Mouse (Mus musculus) fat pad, adult 2 months (tissue): ENCODE results near the gene Trafd1.
"Not testable (repeated sequence)": the region's sequence is repeated elsewhere in the genome, so short reads cannot be mapped to it uniquely, and the experiment has no call there.

ENCODE experiments used
- DNase-seq: peaks from one replicate; pipeline ENCODE4 v3.0.0-alpha.2; 2011; ENCODE audit warnings: low read depth, low spot score; ENCODE audit errors: extremely low read depth

The Trafd1 gene

GRCm38 (mm10) chr5:121386120-121386909 is 883 bp upstream of the Trafd1 start:
- DNase-seq = no peak

- DNase-seq = no peak
These were observed 523 bp downstream of the Trafd1 start for GRCm38 (mm10) chr5:121384757-121385460.

GRCm38 (mm10) chr5:121383857-121384756 is 1.3 kb downstream of the Trafd1 start:
- DNase-seq = no peak

- DNase-seq = no peak
These were observed 4.7 kb downstream of the Trafd1 start for GRCm38 (mm10) chr5:121380692-121381091.

- DNase-seq = no peak
These were observed 6.7 kb downstream of the Trafd1 start for GRCm38 (mm10) chr5:121378678-121379256.

- not testable (repeated sequence) for DNase-seq
These were observed 8.5 kb downstream of the Trafd1 start for GRCm38 (mm10) chr5:121376972-121377371.

GRCm38 (mm10) chr5:121374790-121375189 is 10.6 kb downstream of the Trafd1 start:
- no peak for DNase-seq

- DNase-seq = no peak
These were observed 13.7 kb downstream of the Trafd1 start for GRCm38 (mm10) chr5:121371712-121372111.

GRCm38 (mm10) chr5:121367255-121367654 is 18.2 kb downstream of the Trafd1 start:
- no peak for DNase-seq

- no peak for DNase-seq
These were observed 18.8 kb downstream of the Trafd1 start for GRCm38 (mm10) chr5:121366449-121367225.

GRCm38 (mm10) chr5:121363441-121363840 is 22.0 kb downstream of the Trafd1 start:
- DNase-seq = no peak

- no peak for DNase-seq
These were observed 23.7 kb downstream of the Trafd1 start for GRCm38 (mm10) chr5:121361696-121362095.

GRCm38 (mm10) chr5:121359229-121359628 is 26.2 kb downstream of the Trafd1 start:
- no peak for DNase-seq

- no peak for DNase-seq
These were observed 41.4 kb downstream of the Trafd1 start for GRCm38 (mm10) chr5:121343997-121344396.

GRCm38 (mm10) chr5:121342490-121342889 is 42.9 kb downstream of the Trafd1 start:
- no peak for DNase-seq

- DNase-seq = no peak
These were observed 44.4 kb downstream of the Trafd1 start for GRCm38 (mm10) chr5:121340965-121341473.

- DNase-seq = no peak
These were observed 45.8 kb downstream of the Trafd1 start for GRCm38 (mm10) chr5:121339507-121340230.

GRCm38 (mm10) chr5:121336776-121337175 is 48.7 kb downstream of the Trafd1 start:
- DNase-seq = no peak

- DNase-seq = no peak
These were observed 49.4 kb downstream of the Trafd1 start for GRCm38 (mm10) chr5:121336009-121336408.
